Mouse (Mus musculus) midbrain, embryonic 14.5 days (tissue): ENCODE measurements at regions not wholly inside any gene's neighbourhood (a gene's known extent, or its start where the extent isn't known, plus 50 kb on each side); places are given as distances from the start of the nearest gene placed in this dataset.
"Not testable (repeated sequence)": the region's sequence is repeated elsewhere in the genome, so short reads cannot be mapped to it uniquely, and the experiment has no call there.

Experiments
- ATAC-seq: fragments of 200-750 bp; cut with Nextera tagmentation; 2 replicates; pipeline ENCODE4 v1.8.0; 2017; ENCODE audit warnings: moderate number of reproducible peaks, moderate library complexity; ENCODE audit not compliant: low FRiP score, low TSS enrichment
- DNase-seq: peaks from one replicate; pipeline ENCODE4 v3.0.0-alpha.2; 2015
- H3K27ac ChIP-seq: fragments of 300-500 bp; sonication (generic); replicated peaks from 2 replicates; pipeline ENCODE4 v1.5.1; 2014; ENCODE audit warnings: mild to moderate bottlenecking, low read depth, low read length, moderate library complexity
- H3K27me3 ChIP-seq: fragments of 300-500 bp; sonication (generic); 2 replicates; pipeline ENCODE4 v1.6.1; 2014; ENCODE audit warnings: low read length, control low read depth, mixed read lengths; ENCODE audit not compliant: control insufficient read depth, insufficient read depth
- H3K36me3 ChIP-seq: fragments of 300-500 bp; sonication (generic); 2 replicates; pipeline ENCODE4 v1.6.1; 2014; ENCODE audit warnings: low read length, control low read depth; ENCODE audit not compliant: control insufficient read depth, insufficient read depth
- H3K4me1 ChIP-seq: fragments of 300-500 bp; sonication (generic); 2 replicates; pipeline ENCODE4 v1.6.1; 2014; ENCODE audit warnings: mild to moderate bottlenecking, antibody characterized with exemption, low read length, control low read depth; ENCODE audit not compliant: control insufficient read depth, insufficient read depth
- H3K4me2 ChIP-seq: fragments of 300-500 bp; sonication (generic); 2 replicates; pipeline ENCODE4 v1.6.1; 2014; ENCODE audit warnings: mild to moderate bottlenecking, low read length, moderate library complexity
- H3K4me3 ChIP-seq: fragments of 300-500 bp; sonication (generic); replicated peaks from 2 replicates; pipeline ENCODE4 v1.5.1; 2014; ENCODE audit warnings: low read depth, low read length
- H3K9ac ChIP-seq: fragments of 300-500 bp; sonication (generic); replicated peaks from 2 replicates; pipeline ENCODE4 v1.6.1; 2014; ENCODE audit warnings: mild to moderate bottlenecking, low read length, moderate library complexity
- H3K9me3 ChIP-seq: fragments of 300-500 bp; sonication (generic); 2 replicates; pipeline ENCODE4 v1.6.1; 2016; ENCODE audit warnings: low read length, control low read depth, mixed read lengths; ENCODE audit not compliant: control insufficient read depth
- WGBS: fragments of 180-500 bp; shearing (Covaris S2); extraction: QIAGEN DNeasy Blood & Tissue Kit; methylation state at CpG from one replicate; pipeline ENCODE4 v1.1.7; 2014; 5-methylcytosine and 5-hydroxymethylcytosine counted together

- DNase-seq: no peak
- Histone ChIP-seq H3K4me3 (no peak overlapping the region), H3K27ac (no peak overlapping the region), H3K4me2 (no peak overlapping the region), H3K4me1 (no peaks in the 10 kb centered on the region), H3K9ac (no peak overlapping the region), H3K9me3 (no peaks in the 10 kb centered on the region), H3K36me3 (no peaks in the 10 kb centered on the region), H3K27me3 (no peaks in the 10 kb centered on the region)
- no peak for ATAC-seq
- WGBS: 90% methylated on average over 7 of the region's 7 CpGs
These were observed 167.2 kb upstream of the Gm21833 start for GRCm38 (mm10) chr16:82661015-82661414.

GRCm38 (mm10) chr16:82674926-82675325 lies 153.3 kb upstream of the Gm21833 start:
- Histone ChIP-seq H3K9me3 (peaks cover 21% of the 10 kb centered on the region), H3K4me2 (no peak overlapping the region), H3K9ac (no peak overlapping the region), H3K27ac (no peak overlapping the region), H3K4me3 (no peak overlapping the region), H3K27me3 (no peaks in the 10 kb centered on the region), H3K36me3 (no peaks in the 10 kb centered on the region), H3K4me1 (no peaks in the 10 kb centered on the region)
- whole genome bisulfite sequencing: 63% methylated on average over 1 of the region's 1 CpGs
- no peak for ATAC-seq
- no peak for DNase-seq

DNA sequence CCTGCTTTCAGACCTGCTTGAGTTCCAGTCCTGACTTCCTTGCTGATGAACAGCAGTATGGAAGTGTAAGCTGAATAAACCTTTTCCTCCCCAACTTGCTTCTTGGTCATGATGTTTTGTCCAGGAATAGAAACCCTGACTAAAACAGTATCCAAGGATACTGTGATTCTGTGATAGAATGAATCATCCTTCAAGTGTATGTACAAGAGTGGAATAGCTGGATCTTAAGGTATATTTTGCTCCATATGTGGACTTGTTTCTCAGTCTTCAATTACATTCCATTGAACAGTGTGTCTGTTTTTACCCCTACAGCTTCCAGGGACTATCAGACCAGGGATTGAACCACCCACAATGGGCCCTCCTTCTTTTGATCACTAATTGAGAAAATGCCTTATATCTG lies 145.1 kb upstream of the Gm21833 start:
- H3K27ac ChIP-seq, DNase-seq, H3K36me3 ChIP-seq, H3K4me1 ChIP-seq, H3K9ac ChIP-seq, H3K27me3 ChIP-seq, ATAC-seq, H3K4me3 ChIP-seq, H3K4me2 ChIP-seq, H3K9me3 ChIP-seq: not testable (repeated sequence)

GRCm38 (mm10) chr16:82700922-82701321 lies 127.3 kb upstream of the Gm21833 start:
- 82% methylated on average over 2 of the region's 2 CpGs for WGBS

DNA sequence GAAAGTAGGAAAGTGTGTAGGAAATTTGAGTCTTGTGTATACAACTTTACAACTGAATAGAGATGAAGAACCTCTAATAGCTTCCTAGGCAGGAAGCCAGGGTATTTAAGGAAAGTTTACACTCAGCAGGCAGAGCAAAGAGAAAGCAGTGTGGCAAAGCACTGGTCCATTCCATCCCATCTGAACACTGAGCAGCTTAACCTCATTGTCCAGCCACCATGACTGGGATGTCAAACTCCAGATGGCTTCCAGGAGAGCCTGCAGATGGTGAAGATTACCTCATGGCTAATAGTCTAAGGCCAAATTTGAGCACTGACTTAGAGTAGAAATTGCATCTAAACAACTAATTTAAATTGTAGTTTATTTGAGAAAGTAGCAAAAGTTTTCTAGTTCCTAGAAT lies 117.0 kb upstream of the Gm21833 start:
- DNase-seq (no peak), ATAC-seq (no peak)
- no peaks in the 10 kb centered on the region for H3K9me3 ChIP-seq
- no peak overlapping the region for H3K27ac ChIP-seq
- no peak overlapping the region for H3K4me3 ChIP-seq
- no peaks in the 10 kb centered on the region for H3K27me3 ChIP-seq
- H3K36me3 ChIP-seq: no peaks in the 10 kb centered on the region
- no peaks in the 10 kb centered on the region for H3K4me1 ChIP-seq
- no peak overlapping the region for H3K9ac ChIP-seq
- H3K4me2 ChIP-seq: no peak overlapping the region

More at GRCm38 (mm10) chr16:82700922-82701321, 127.3 kb upstream of the Gm21833 start:
- no peak overlapping the region for H3K9ac ChIP-seq
- no peaks in the 10 kb centered on the region for H3K9me3 ChIP-seq
- no peak overlapping the region for H3K4me2 ChIP-seq
- H3K4me3 ChIP-seq: no peak overlapping the region
- no peak overlapping the region for H3K27ac ChIP-seq
- H3K4me1 ChIP-seq: no peaks in the 10 kb centered on the region
- ATAC-seq: no peak
- DNase-seq: no peak
- H3K36me3 ChIP-seq: no peaks in the 10 kb centered on the region
- H3K27me3 ChIP-seq: no peaks in the 10 kb centered on the region

DNA sequence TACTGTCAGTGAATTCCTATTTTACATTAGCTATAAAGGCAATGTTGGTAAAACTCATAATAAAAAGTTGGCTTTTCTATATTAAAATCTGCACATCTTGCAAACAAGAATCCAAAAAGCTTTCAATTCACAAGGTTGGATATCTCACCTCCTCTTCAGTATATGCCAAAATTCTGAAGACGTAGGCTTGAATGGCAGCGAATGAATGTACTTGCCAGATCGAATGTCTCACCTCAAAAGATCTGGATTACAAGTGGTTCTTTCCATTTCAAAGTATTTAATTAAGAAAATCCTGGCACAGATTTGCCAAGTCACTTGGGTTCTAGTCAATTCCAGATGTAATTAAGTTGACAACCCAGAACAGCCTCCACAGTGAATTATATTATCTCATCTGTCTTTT lies 94.1 kb upstream of the Gm21833 start:
- H3K27ac ChIP-seq: no peak overlapping the region
- no peaks in the 10 kb centered on the region for H3K9me3 ChIP-seq
- H3K9ac ChIP-seq: no peak overlapping the region
- H3K27me3 ChIP-seq: no peaks in the 10 kb centered on the region
- no peak overlapping the region for H3K4me2 ChIP-seq
- ATAC-seq (no peak), DNase-seq (no peak)
- WGBS: 71% methylated on average over 3 of the region's 3 CpGs
- no peaks in the 10 kb centered on the region for H3K36me3 ChIP-seq
- no peaks in the 10 kb centered on the region for H3K4me1 ChIP-seq
- no peak overlapping the region for H3K4me3 ChIP-seq

GRCm38 (mm10) chr16:82758466-82758865 lies 69.7 kb upstream of the Gm21833 start:
- no peak for ATAC-seq
- no peak overlapping the region for H3K9ac ChIP-seq
- DNase-seq: peak; percentile 73

More at GRCm38 (mm10) chr16:82758466-82758865, 69.7 kb upstream of the Gm21833 start:
- Histone ChIP-seq H3K36me3 (no peaks in the 10 kb centered on the region), H3K4me2 (no peak overlapping the region), H3K4me1 (no peaks in the 10 kb centered on the region), H3K27ac (no peak overlapping the region), H3K27me3 (no peaks in the 10 kb centered on the region), H3K4me3 (no peak overlapping the region), H3K9me3 (no peaks in the 10 kb centered on the region)
- 61% methylated on average over 4 of the region's 4 CpGs for WGBS
